Mouse (Mus musculus): ENCODE measurements around the gene Snorc.

Snorc gene

DNA sequence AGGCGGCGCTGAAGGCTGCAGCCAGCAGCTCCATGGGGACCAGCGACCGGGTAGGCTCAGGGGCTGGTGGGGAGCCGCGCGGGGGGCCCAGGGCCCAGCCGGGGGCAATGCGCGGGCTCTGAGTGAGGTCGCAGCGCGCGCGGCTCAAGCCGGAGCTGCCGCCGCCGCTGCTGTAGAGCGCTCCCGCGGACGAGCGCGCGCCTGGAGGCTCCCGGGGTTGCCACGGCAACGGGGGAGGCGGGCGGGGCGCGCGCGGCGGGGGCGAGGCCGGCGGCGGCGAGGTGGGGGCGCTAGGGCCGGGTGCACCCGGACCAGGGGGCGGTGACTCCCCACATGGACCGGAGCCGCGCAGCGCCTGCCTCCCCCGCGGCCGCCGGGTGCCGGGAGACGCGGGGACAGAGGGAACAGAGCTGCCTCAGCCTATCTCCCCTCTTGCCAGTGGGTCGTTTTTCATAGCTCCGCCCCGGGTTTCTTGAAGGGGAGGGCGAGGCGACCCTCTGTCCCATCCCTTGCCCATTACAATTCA is 40.2 kb downstream of the Snorc start:
- DNase-seq (ENCODE audit: low spot score in 2 of 2): peak; percentile 65 to 69

DNA sequence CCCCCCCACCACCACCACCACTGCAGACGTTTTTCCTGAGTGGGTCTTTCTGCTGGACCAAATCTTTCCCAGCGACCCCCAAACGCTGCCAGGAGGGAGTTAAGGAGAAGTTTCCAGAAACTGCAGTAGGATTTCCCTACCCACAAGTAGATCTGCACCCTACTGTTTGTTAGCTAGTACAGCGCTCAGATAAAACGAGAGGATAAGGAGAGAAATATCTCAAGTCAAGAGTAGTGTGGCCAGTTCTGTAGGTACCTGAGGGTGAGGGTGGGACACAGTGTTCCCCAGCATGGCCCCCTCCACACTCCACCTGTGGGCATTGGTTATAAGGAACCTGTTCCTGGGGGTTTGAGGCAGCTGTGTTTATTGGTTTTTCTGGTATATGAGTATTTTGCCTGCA is 40.8 kb downstream of the Snorc start:
- no peak for DNase-seq (ENCODE audit: low spot score in 2 of 2)

DNA sequence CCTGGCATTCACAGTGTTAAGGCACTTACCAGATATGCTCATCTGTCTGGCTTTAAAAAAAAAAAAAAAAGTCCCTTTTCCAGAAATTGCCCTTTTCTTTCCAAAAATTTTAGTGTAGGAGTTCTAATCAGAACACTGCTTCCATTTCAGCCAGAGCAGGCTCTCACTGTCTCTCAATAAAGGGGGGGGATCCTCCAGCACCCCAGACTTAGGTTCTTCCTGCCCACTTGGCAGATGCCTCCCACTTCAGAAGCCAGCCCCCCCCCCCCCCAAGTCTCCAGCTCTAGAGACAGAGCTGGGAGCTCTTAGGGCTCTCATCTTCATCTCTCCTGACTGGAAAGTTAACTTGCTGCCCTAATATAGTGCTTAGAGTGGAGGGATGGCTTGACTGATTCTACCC is 50.4 kb downstream of the Snorc start:
- no peak for DNase-seq (ENCODE audit: low spot score in 2 of 2)

DNA sequence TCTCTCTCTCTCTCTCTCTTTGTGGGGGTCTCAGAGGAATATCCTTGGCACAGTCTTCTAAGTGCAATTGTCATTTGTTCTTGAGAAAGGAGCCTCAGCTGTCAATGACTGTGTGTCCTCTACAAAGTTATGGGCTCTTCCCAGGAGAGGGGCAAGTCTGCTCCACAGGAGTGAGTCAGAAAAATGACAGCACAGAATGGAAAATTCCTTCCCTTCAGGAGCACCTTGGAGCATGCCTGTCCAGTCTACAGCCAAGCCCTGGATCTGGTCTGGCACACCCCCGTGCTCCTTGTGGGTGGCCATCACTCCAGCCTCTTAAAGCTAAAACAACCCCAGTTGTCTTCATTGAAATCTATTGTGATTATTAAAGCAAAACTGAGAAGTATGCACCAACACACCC is 51.5 kb downstream of the Snorc start:
- no peak for DNase-seq (ENCODE audit: low spot score in 2 of 2)

DNA sequence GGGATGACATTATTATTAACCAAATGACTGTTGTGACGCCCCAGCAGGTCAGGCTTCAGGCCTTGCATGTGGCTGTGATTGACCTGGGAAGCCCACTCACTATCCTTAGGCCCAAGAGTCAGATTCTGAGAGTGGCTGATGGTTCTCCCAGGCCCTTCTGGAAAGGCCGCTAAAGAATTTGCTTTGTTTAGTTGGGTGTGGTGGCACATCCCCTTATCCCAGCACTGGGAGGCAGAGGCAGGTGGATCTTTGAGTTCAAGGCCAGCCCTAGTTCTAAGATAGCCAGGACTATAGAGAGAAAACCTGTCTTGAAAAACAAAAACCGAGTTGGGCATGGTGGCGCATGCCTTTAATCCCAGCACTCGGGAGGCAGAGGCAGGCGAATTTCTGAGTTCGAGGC is 55.0 kb downstream of the Snorc start:
- no peak for DNase-seq (ENCODE audit: low spot score in 2 of 2)

All from right cerebral cortex, adult 2 months (tissue).